Mouse (Mus musculus) yolk sac, embryonic 10.5 days (tissue): Measurements from ENCODE around the gene R3hcc1l.
A peak's percentile ranks its signal among the peaks of the same experiment; 100 is the strongest.

ENCODE experiments used
- DNase-seq: peaks from one replicate; pipeline ENCODE4 v3.0.0-alpha.2; 2017; ENCODE audit warnings: low spot score

The R3hcc1l gene

GRCm38 (mm10) chr19:42600591-42600990 is 82.0 kb downstream of the R3hcc1l start:
- no peak for DNase-seq

- no peak for DNase-seq
These were observed 82.9 kb downstream of the R3hcc1l start for GRCm38 (mm10) chr19:42601445-42601844.

DNA sequence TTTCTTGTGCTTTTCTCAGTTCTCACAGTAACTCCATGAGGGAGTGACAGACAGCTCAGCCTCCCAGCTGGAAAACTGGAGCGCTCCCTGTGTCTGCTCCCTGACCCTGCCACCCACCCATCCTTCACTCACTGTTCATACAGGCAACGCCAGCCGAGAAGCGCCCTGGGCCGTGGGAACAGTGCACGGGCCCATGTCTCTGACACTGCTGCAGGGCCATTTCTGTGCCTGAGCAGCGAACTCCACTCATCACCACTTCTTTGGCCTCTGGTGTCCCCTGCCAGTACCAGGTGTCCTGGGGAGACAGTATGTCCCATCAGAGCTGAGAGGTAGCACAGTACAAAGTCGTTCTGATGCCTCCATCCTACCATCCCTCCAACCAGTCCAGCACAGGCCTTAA is 83.5 kb downstream of the R3hcc1l start:
- no peak for DNase-seq

- no peak for DNase-seq
These were observed 84.0 kb downstream of the R3hcc1l start for GRCm38 (mm10) chr19:42602576-42602975.

DNA sequence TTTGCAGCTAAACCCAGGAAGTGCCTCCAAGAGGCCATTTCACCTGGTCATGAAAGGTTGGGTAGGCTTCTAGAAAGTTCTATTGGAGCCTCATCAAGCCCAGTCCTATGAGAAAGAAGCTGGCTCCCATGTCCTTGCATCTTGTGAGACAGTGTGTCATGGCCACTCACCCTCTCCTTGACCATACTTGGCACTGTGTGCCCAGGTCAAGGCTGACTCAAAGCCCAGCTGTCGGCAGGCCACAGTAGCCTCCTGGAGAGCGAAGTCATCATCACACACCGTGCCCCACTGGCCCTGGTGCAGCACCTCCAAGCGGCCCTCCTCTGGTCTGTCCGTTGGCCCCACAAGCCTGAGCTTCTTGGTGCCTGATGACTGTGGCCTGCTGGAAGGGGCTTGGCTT is 89.5 kb downstream of the R3hcc1l start:
- no peak for DNase-seq

GRCm38 (mm10) chr19:42609716-42610115 is 91.2 kb downstream of the R3hcc1l start:
- no peak for DNase-seq

- DNase-seq: no peak
These were observed 93.2 kb downstream of the R3hcc1l start for GRCm38 (mm10) chr19:42611746-42612145.

DNA sequence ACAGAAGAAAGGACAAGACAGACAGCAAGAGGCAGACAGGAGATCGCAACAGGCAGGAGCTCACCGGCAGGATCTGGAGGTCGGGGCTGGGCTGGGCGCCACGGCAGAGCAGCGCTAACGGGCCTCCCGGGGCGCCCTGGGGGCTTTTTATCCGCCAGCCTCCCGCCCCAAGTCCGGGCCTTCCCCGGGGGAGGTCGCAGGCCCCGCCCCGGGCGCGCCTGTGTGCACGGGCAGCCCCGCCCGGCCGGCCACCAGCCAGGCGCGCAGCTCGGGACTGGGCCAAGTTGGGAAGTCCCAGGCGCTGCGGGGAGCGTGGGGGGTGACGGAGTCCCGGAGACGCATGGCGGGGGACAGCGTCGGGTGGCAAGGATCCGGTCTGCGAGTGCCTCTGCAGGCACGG is 94.1 kb downstream of the R3hcc1l start, which contains the start of gene Loxl4:
Gene Loxl4, minus strand, starts transcription at position 160 of the 400 bp plus-strand sequence.
- DNase-seq: no peak

DNA sequence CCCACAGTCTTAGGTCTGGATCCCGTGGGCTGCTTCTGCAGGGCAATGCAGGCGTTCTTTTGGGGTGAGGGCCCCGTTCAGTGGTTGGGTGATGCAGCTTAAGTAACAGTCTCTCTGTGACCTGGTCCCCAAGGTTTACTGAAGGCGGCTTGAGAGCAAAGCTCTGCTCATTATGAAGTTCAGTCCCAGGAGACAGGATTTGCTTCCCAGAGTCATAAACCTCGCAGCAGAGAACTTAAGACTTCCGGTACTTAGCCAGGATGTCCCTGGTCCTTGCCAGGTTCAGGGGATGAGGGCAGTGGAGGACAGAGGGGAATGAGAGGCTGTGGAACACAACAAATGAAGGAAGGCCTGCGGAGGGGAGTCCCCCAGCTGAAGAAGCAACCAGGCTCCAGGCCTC is 94.6 kb downstream of the R3hcc1l start:
- DNase-seq: no peak

- DNase-seq: no peak
These were observed 95.2 kb downstream of the R3hcc1l start for GRCm38 (mm10) chr19:42613647-42614225.

DNA sequence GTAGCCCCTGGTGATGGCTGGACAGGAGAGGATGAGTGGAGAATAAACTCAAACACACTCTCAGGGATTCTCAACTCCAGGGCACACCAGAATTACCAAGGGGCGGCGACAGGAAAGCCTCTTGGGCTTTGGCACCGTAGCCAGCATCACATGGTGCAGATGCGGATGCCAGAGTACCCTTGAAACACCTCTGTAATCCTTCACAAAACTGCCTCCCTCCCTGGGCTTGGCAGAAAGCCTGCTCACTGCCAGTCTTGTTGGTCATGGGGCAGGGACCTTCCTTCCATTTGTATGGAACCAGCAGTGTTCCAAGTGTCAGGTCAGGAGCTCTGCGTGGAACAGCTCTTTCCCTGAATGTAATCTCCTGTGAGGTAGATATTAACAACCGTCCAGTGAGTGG is 109.5 kb downstream of the R3hcc1l start:
- no peak for DNase-seq

GRCm38 (mm10) chr19:42631541-42631961 is 113.0 kb downstream of the R3hcc1l start:
- DNase-seq: peak; percentile 49

DNA sequence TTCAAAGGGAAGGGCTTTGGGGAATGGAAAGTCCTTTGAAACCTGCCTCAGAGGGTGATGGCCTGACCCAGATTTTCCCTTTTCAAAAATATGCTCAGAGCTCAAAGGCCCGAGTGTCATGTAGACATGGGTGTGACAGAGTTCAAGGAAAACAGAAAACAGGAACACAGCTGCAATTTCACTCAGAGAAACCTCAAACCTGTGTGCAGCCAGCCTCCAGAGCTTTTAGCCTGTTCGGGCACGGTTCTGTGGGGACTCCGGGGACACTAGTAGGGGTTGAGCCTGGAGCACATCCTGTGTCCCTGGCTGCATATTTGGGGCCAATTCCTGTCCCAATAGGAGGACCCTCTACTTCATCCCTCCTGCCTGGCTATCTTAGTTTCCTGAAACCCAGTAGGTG is 113.7 kb downstream of the R3hcc1l start:
- DNase-seq: no peak

GRCm38 (mm10) chr19:42633650-42634049 is 115.1 kb downstream of the R3hcc1l start:
- no peak for DNase-seq

GRCm38 (mm10) chr19:42636631-42637030 is 118.1 kb downstream of the R3hcc1l start:
- peak; percentile 49 for DNase-seq

DNA sequence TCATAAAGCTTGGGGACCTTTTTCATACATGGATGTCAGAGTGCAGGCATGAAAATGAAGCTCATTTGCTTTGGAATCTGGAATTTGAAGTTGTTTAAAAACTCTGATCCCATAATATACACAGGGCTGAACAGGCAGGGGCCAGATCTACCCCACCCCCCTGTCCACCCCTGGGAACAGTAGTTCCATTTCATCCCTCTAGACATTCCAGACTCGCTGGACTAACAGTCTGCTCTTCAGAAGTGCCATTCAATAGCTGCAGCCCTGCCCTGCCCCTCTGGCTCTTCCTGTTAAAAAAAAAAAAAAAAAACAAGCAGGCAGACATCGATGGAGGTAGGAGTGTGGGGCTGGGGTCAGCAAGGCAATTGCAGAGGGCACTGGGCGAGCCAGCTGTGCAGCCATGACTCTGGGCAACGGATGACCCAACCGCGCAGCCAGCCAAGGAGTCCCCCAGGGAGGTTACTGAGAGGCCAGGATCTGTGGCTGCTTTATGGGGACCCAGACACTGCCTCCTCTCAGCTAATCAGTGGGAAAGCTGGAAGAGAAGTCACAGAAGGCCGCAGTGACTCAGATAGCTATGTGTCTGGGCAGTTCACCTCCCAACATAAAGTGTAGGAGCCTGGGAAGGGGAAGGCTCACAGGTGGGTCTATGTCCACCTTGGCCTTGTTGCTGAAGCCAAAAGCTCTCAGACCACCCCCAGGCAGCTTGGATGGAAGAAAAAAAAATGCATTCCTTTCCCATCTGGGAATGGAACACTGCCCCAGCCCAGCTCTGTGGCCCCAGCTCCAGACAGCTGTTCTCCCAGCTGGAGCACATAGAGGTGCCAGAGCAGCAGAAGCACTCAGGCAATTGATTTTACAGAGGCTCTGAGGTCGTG is 120.3 kb downstream of the R3hcc1l start:
- DNase-seq: peak; percentile 51

DNA sequence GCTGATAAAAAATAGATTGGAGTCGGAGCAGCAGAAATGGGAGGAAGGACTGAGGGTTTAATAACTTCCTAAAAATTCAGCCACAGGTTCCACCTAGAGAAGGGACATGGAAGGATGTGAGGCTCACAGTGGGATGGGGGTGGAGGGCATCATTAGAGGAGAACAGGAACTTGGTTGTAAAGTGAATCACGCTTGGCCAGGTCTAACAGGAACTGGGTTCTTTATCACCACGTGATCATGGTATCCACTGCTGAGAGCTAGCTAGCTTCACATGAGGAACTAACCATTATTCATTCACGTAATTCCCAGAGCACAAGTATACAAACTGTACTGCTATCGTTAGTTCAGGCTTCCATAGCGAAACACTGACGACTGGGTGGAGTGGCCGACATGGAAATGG is 121.0 kb downstream of the R3hcc1l start:
- DNase-seq: no peak

GRCm38 (mm10) chr19:42640211-42640610 is 121.7 kb downstream of the R3hcc1l start:
- DNase-seq: no peak
